Mouse (Mus musculus): Measurements from ENCODE around the gene Psmc6. TPM values are rescaled to one million over a fixed set of nuclear protein-coding genes. Genes with fewer than 3 reads are reported as not detected.

Gene Psmc6
- total RNA-seq (2012; rRNA removed): 125 and 156 TPM in 2 replicates
- polyA plus RNA-seq (2012; ENCODE audit: insufficient read depth in 1 of 2, insufficient read length in 2 of 2, low read depth in 1 of 2, low replicate concordance in 2 of 2, missing spikeins in 1 of 2): 100 to 1,000 TPM; 208 to 270 TPM

- H3K9ac ChIP-seq (ENCODE audit: control insufficient read depth, low read depth, low read length, poor library complexity, severe bottlenecking): peak within 1 kb of the TSS; percentile 97
- DNase-seq (ENCODE audit: low read depth, low spot score): peak; percentile 96
- H3K79me2 ChIP-seq (ENCODE audit: control insufficient read depth, insufficient read depth, low read length, poor library complexity): peaks cover 22% of the 10 kb centered on the region
- H3K4me1 ChIP-seq (ENCODE audit: control insufficient read depth in 1 of 2, insufficient read depth in 2 of 2, low read length in 2 of 2): peaks cover 17 to 21% of the 10 kb centered on the region in 2 experiments
- H3K9me3 ChIP-seq (replicated peaks; ENCODE audit: insufficient read depth, low read length): no peaks in the 10 kb centered on the region
- H3K27me3 ChIP-seq (ENCODE audit: control insufficient read depth in 1 of 2, insufficient read depth in 2 of 2, low read length in 2 of 2): no peaks in the 10 kb centered on the region
- peak within 1 kb of the TSS; percentile 86 to 99 for H3K4me3 ChIP-seq (ENCODE audit: control insufficient read depth in 1 of 2, insufficient read depth in 1 of 2, low read depth in 2 of 2, low read length in 2 of 2)
- H3K36me3 ChIP-seq (ENCODE audit: control insufficient read depth in 1 of 2, insufficient read depth in 2 of 2, low read length in 2 of 2): peaks cover 17 to 41% of the 10 kb centered on the region in 2 experiments
- peak within 1 kb of the TSS; percentile 95 for H3K27ac ChIP-seq (ENCODE audit: control insufficient read depth, low read depth, low read length)
- no peak for TF ChIP-seq JUND (IDR thresholded peaks at IDR 0.05; ENCODE audit: low read depth, low read length)
- no peak for TF ChIP-seq EP300 (IDR thresholded peaks at IDR 0.05; ENCODE audit: low read depth in 1 of 2, low read length in 2 of 2)
- no peak for TF ChIP-seq POLR2AphosphoS5 (IDR thresholded peaks at IDR 0.05; ENCODE audit: borderline replicate concordance, low read depth, low read length)
- no peak for TF ChIP-seq CHD2 (IDR thresholded peaks at IDR 0.05; ENCODE audit: low read length)
- TF ChIP-seq MXI1 (IDR thresholded peaks at IDR 0.05; ENCODE audit: low read depth, low read length): peak; percentile 84
- peak; percentile 84 for TF ChIP-seq HCFC1 (IDR thresholded peaks at IDR 0.05; ENCODE audit: low read depth, low read length)
- TF ChIP-seq CHD1 (IDR thresholded peaks at IDR 0.05; ENCODE audit: low read depth, low read length): no peak
- TF ChIP-seq MEF2A (IDR thresholded peaks at IDR 0.05; ENCODE audit: extremely low read depth, insufficient replicate concordance, low read depth, low read length, poor library complexity, severe bottlenecking): no peak
- TF ChIP-seq ZC3H11A (IDR thresholded peaks at IDR 0.05; ENCODE audit: low read depth, low read length): no peak
- TF ChIP-seq ELF1 (IDR thresholded peaks at IDR 0.05; ENCODE audit: low read depth, low read length): peak; percentile 37; the same call in 1 of the 2 replicates
- TF ChIP-seq TBP (IDR thresholded peaks at IDR 0.05; ENCODE audit: low read depth, low read length): peak; percentile 77
- TF ChIP-seq TAL1 (IDR thresholded peaks at IDR 0.05; ENCODE audit: low read length): no peak
- peak; percentile 83 for TF ChIP-seq MAZ (IDR thresholded peaks at IDR 0.05; ENCODE audit: low read depth, low read length)
- 0 out of 2 replicates have a peak, but pooled peaks have one; percentile 36 for TF ChIP-seq USF1 (IDR thresholded peaks at IDR 0.05; ENCODE audit: low read depth, low read length)
- no peak for TF ChIP-seq MAFK (IDR thresholded peaks at IDR 0.05; ENCODE audit: borderline replicate concordance, low read depth, low read length)
- no peak for TF ChIP-seq MYB (IDR thresholded peaks at IDR 0.05; ENCODE audit: low read depth, low read length)
- TF ChIP-seq TCF12 (IDR thresholded peaks at IDR 0.05; ENCODE audit: low read depth, low read length): peak; percentile 56; the same call in 1 of the 2 replicates
- TF ChIP-seq SMC3 (IDR thresholded peaks at IDR 0.05; ENCODE audit: low read depth, low read length): no peak
- TF ChIP-seq NELFE (IDR thresholded peaks at IDR 0.05; ENCODE audit: low read depth, low read length): peak; percentile 85
- TF ChIP-seq RAD21 (IDR thresholded peaks at IDR 0.05; ENCODE audit: low read depth, low read length): no peak
- TF ChIP-seq POLR2A (IDR thresholded peaks at IDR 0.05; ENCODE audit: control insufficient read depth in 1 of 2, insufficient read depth in 1 of 2, low read depth in 1 of 2, low read length in 2 of 2, poor library complexity in 1 of 2): peak; percentile 77 to 90
- TF ChIP-seq ETS1 (IDR thresholded peaks at IDR 0.05; ENCODE audit: low read depth, low read length): peak; percentile 9; the same call in 1 of the 2 replicates
- TF ChIP-seq GABPA (IDR thresholded peaks at IDR 0.05; ENCODE audit: low read depth, low read length): no peak; the same call in 1 of the 2 replicates
- no peak for TF ChIP-seq UBTF (IDR thresholded peaks at IDR 0.05; ENCODE audit: borderline replicate concordance, insufficient read depth, low read depth, low read length)
- TF ChIP-seq MYC (IDR thresholded peaks at IDR 0.05; ENCODE audit: low read depth, low read length): no peak
- no peak for TF ChIP-seq MAX (IDR thresholded peaks at IDR 0.05; ENCODE audit: low read length)
- TF ChIP-seq BHLHE40 (IDR thresholded peaks at IDR 0.05; ENCODE audit: borderline replicate concordance, low read depth, low read length): no peak
- peak; percentile 65; the same call in 1 of the 2 replicates for TF ChIP-seq POLR2AphosphoS2 (IDR thresholded peaks at IDR 0.05; ENCODE audit: low read length)
- TF ChIP-seq CTCF (IDR thresholded peaks at IDR 0.05 in 2 of 3, conservative IDR thresholded peaks at IDR 0.05 in 1 of 3; ENCODE audit: control insufficient read depth in 1 of 3, insufficient read depth in 1 of 3, low read depth in 2 of 3, low read length in 3 of 3, poor library complexity in 1 of 3, severe bottlenecking in 1 of 3): peak; percentile 86 to 92 (median 86)
- no peak for TF ChIP-seq ZNF384 (IDR thresholded peaks at IDR 0.05; ENCODE audit: low read depth, low read length)
- no peak for TF ChIP-seq RCOR1 (IDR thresholded peaks at IDR 0.05; ENCODE audit: low read depth, low read length)
- peak; percentile 57; the same call in 1 of the 2 replicates for TF ChIP-seq ZMIZ1 (IDR thresholded peaks at IDR 0.05; ENCODE audit: low read depth, low read length)
- no peak for TF ChIP-seq ZKSCAN1 (IDR thresholded peaks at IDR 0.05; ENCODE audit: low read depth, low read length)
- peak; percentile 69 for TF ChIP-seq SIN3A (IDR thresholded peaks at IDR 0.05; ENCODE audit: low read length)
- TF ChIP-seq USF2 (IDR thresholded peaks at IDR 0.05; ENCODE audit: borderline replicate concordance in 1 of 2, insufficient read depth in 1 of 2, low read depth in 1 of 2, low read length in 2 of 2): no peak
- TF ChIP-seq E2F4 (IDR thresholded peaks at IDR 0.05; ENCODE audit: borderline replicate concordance, low read depth, low read length): no peak
Observed at GRCm38 (mm10) chr14:45329589-45330181, at the start of gene Psmc6. Gene Psmc6 (plus strand): TSS chr14:45329788.
